Mouse (Mus musculus) neutrophil, adult 59 days (primary cell): ENCODE measurements around the gene Iba57. TPM values are rescaled to one million over a fixed set of nuclear protein-coding genes. Genes with fewer than 3 reads are reported as not detected.

Source experiments
- total RNA-seq, 2 experiments: library from RNA; stranded (reverse); gene quantifications; 1 replicate in 1 of 2; 2 replicates in 1 of 2; pipeline ENCODE4 v1.2.4; 2023

Iba57 gene
- 1 to 10 TPM; 4.8 to 6.6 TPM for total RNA-seq

DNA sequence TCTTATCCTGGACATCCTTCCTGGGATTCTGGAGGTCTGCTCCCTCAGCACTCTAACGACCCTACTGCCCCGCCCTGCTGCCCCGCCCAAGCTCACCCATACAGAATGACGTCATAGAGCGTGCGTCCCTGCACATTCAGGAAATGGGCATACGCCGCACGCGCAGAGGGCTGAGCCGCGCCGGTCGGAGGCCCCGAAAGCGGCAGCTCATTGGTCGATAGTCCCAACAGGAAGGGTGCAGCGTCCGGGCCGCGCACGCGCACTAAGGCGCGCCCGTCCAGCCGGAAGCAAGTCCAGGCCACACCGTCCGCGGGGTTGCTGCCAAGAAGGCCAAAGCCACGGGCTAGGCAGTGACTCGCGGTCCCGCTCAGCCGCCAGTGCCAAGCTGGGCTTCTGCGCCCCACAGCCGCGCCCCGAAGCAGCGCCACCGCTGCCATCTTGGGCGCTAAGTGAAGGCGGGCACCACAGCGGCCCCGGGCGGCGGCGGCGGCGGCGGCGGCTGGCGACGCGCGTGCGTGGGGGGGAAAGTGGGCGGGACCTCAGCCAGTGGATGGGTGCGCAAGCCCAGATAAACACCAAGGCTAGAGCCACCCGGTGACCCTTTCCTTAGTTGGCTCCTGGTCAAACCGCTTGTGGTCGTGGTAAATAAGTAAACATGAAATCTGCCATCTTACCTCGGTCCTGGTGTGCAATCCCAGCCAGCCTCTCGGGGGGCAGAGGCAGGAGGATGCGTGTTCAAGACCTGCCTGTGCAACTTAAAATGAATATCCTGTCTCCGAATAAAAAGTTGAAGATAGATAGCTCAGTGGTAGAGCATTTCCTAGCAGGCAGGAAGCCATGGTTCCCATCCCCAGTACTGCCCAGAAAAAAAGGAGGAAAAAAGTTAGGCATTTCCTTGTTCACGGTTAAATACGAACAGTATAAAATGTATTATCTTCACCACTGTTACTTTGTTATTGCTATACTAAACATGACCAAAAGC is at the start of gene Iba57:
Gene Iba57, minus strand, starts transcription at position 485 of the 982 bp plus-strand sequence.

DNA sequence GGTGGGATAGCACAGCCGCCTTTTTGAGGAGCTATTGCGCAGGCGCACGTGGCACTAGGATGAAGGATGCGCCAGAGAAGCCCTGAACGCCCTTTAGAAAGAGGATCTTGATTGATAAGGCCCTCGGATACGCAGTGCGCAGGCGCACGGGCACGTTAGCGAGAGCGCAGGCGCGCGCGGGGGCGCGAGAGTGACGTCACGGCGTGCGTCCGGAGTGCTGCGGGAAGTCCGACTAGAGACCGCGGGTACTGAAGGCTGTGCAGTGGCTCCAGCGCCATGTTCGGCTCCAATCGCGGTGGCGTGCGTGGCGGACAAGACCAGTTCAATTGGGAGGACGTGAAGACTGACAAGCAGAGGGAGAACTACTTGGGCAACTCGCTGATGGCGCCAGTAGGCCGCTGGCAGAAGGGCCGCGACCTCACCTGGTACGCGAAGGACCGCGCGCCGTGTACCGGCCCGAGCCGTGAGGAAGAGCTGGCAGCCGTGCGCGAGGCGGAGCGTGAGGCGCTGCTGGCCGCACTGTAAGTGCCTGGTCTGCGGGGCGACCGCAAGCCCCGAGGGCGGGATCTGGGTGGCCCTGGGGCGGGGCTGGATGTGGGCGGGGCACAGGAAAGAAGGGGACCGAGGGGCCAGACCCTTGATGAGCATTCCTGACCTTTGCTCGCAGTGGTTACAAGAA is 44.8 kb upstream of the Iba57 start, which contains the start of gene 2310033P09Rik:
Gene 2310033P09Rik, plus strand, starts transcription at position 169 of the 679 bp plus-strand sequence.

DNA sequence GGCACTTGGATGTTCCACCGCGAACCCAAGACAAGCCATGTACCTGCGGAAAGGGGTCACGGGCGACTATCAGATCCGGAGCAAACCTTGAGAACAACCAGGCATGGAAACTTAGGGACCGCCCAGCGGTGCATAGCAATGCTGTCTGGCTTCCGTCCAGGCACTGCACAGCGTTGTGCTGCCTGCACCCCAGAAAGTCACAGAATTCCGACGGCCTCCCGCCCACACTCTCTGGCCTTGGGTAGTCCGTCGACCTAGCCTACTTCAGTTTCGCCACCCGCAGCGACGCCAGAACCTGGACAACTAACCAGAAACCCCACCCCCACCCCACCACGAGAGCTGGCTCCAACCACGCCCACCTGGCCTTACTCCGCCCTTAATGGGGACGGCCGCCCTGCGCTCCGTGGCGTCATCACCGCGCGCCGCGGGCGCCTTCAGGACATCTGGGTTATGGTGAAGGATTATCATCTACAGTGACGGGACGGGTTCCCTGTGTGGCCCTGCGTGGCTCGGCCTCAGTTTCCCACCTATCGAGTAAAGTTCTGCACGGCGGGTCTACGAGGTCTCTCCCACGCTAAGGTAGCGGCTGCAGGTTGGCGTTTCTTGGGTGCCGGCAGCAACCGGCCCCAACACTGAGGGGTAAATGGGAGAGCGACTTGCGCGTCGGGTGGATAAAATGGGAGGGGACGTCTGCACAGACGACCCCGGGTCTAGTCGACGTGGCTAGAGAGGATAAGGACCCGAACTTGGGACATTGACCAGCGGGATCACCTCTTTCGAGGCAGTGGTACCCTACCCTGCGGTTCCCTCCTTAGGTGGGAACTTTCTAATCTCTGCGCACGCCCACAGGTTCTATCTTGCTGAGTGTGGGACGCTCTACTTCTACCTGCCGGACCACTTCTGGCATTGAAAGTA is 38.8 kb upstream of the Iba57 start, which contains the start of gene Mrpl55:
Gene Mrpl55, plus strand, starts transcription at position 406 of the 915 bp plus-strand sequence.

DNA sequence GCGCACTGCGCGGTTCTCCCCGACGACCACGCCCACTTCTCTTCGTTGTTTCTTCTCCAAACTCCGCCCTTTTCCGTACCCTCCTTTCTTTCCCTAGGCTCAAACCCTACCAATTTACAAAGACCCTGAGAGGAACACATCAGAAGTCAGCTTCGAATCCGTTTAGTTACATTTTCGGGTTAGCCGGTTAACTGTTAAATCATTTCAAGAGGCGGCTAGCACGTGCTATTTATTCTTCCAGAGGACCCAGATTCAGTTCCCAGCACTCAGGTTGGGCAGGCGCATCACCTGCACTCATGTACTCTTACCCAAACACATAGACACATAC is 28.5 kb upstream of the Iba57 start, which contains the start of gene Guk1:
Gene Guk1, minus strand, starts transcription at position 154 of the 328 bp plus-strand sequence.

DNA sequence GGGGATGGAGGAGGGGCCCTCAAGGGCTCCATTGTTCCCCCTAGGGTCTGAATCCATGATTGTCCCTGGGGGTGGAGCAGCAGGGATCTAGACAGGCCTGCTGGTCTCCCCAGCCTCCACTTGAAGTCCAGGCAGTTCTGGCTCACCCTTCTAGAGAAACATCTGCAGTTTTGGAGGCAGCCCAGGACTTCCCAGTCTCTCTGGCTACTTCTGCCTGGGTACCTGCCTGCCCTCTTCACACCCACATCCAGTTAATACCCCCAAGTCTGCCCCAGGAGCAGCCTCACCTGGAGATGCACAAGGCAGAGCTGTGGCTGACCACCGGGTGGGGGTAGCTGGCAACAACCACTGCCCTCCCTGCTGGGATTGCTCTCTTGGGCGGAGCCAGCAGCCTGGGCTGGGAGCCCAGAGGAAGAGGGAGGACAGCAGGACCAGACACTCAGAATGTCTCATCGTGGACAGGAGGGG is 19.4 kb upstream of the Iba57 start, which contains the start of gene Gjc2:
Gene Gjc2, minus strand, starts transcription at position 350 of the 468 bp plus-strand sequence.

DNA sequence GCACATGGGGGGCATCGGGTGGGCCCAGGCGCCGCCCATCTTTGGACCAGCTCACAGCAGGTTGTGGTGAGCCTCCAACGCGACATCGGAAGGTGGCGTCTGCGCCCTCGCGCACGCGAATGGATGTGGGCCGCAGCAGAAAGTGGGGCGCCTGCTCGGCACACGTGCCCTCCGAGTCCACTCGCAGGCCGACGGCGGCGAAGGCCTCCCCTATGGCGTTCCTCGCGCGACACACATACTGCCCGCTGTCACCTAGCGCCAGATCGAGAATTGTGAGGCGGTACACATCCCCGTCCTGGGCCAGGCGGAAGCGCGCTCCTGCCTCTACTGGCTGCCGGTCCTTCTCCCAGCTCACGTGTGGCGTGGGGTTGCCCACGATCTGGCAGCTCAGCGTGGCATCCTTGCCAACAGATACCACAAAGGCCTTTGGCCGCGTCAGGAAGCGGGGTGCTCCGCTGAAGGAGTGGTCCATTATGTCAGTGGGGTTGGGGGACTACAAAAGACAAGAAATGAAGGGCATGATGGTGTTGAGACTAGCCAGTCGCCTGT is 27.6 kb downstream of the Iba57 start, which contains the start of gene Obscn:
Gene Obscn, minus strand, starts transcription at position 499 of the 549 bp plus-strand sequence.

Other genes with a start within 250 kb of the Iba57 start
- 1 to 10 TPM; 3.0 to 8.3 TPM for gene Btnl10, start 245.8 kb downstream of the Iba57 start, total RNA-seq
- gene Rnf187, start 224.8 kb downstream of the Iba57 start, total RNA-seq, result 10 to 100 TPM; 48.0 to 49.7 TPM
- 10 to 100 TPM; 14.0 to 44.6 TPM for gene Hist3h2ba, start 214.8 kb downstream of the Iba57 start, total RNA-seq
- 10 to 100 TPM; 56.8 to 72.0 TPM for gene Hist3h2a, start 209.1 kb downstream of the Iba57 start, total RNA-seq
- gene Trim17, start 209.1 kb downstream of the Iba57 start, total RNA-seq, result not detected
- 10 to 100 TPM; 60.6 to 63.2 TPM for gene Trim11, start 185.6 kb downstream of the Iba57 start, total RNA-seq
- under 1 TPM; 0.02 TPM for gene Obscn, start 27.3 kb downstream of the Iba57 start, total RNA-seq
- not detected for gene Gjc2, start 19.5 kb upstream of the Iba57 start, total RNA-seq
- 10 to 100 TPM; 12.1 to 13.2 TPM for gene Guk1, start 28.5 kb upstream of the Iba57 start, total RNA-seq
- 10 to 100 TPM in 1 of 2 experiments, 1 to 10 TPM in 1; 9.3 to 13.5 TPM for gene Mrpl55, start 38.7 kb upstream of the Iba57 start, total RNA-seq
- 10 to 100 TPM; 14.8 to 16.9 TPM for gene 2310033P09Rik, start 44.6 kb upstream of the Iba57 start, total RNA-seq
- 100 to 1,000 TPM; 309 to 327 TPM for gene Arf1, start 64.5 kb upstream of the Iba57 start, total RNA-seq
- gene Wnt3a, start 127.0 kb upstream of the Iba57 start, total RNA-seq, result not detected
- not detected for gene Wnt9a, start 143.2 kb upstream of the Iba57 start, total RNA-seq
- gene Prss38, start 211.9 kb upstream of the Iba57 start, total RNA-seq, result not detected